Mouse (Mus musculus) lung, postnatal 36 days (tissue): ENCODE measurements at regions not wholly inside any gene's neighbourhood (a gene's known extent, or its start where the extent isn't known, plus 50 kb on each side); places are given as distances from the start of the nearest gene placed in this dataset.

Experiments used
- DNase-seq: peaks from one replicate; pipeline ENCODE4 v3.0.0; 2022; ENCODE audit warnings: mixed read lengths

GRCm38 (mm10) chr9:118416032-118416431, 62.0 kb upstream of the Eomes start:
- no peak for DNase-seq

GRCm38 (mm10) chr9:118416475-118416874, 61.5 kb upstream of the Eomes start:
- no peak for DNase-seq

GRCm38 (mm10) chr9:118424344-118424743, 53.7 kb upstream of the Eomes start:
- no peak for DNase-seq
